Mouse (Mus musculus) limb, embryonic 15.5 days (tissue): ENCODE data around the gene Spaca9. TPM values are rescaled to one million over a fixed set of nuclear protein-coding genes. Genes with fewer than 3 reads are reported as not detected.

Experiments
- ATAC-seq: fragments of 200-750 bp; cut with Nextera tagmentation; 2 replicates; pipeline ENCODE4 v1.8.0; 2017; ENCODE audit warnings: low read depth, moderate TSS enrichment; ENCODE audit not compliant: insufficient number of reproducible peaks, low FRiP score, low TSS enrichment
- H3K27ac ChIP-seq: fragments of 300-500 bp; sonication (generic); 2 replicates; pipeline ENCODE4 v1.5.1; 2015; ENCODE audit warnings: moderate library complexity, mild to moderate bottlenecking, inconsistent platforms
- H3K27me3 ChIP-seq: fragments of 300-500 bp; sonication (generic); 2 replicates; pipeline ENCODE4 v1.6.1; 2015; ENCODE audit warnings: inconsistent platforms
- H3K36me3 ChIP-seq: fragments of 300-500 bp; sonication (generic); 2 replicates; pipeline ENCODE4 v1.6.1; 2015; ENCODE audit warnings: inconsistent platforms
- H3K4me1 ChIP-seq: fragments of 300-500 bp; sonication (generic); 2 replicates; pipeline ENCODE4 v1.6.1; 2015; ENCODE audit warnings: inconsistent platforms
- H3K4me2 ChIP-seq: fragments of 300-500 bp; sonication (generic); 2 replicates; pipeline ENCODE4 v1.6.1; 2015; ENCODE audit warnings: mild to moderate bottlenecking, inconsistent platforms
- H3K4me3 ChIP-seq: fragments of 300-500 bp; sonication (generic); 2 replicates; pipeline ENCODE4 v1.5.1; 2015; ENCODE audit warnings: mild to moderate bottlenecking, inconsistent platforms
- H3K9ac ChIP-seq: fragments of 300-500 bp; sonication (generic); 2 replicates; pipeline ENCODE4 v1.6.1; 2015; ENCODE audit warnings: inconsistent platforms
- H3K9me3 ChIP-seq: fragments of 300-500 bp; sonication (generic); 2 replicates; pipeline ENCODE4 v1.6.1; 2016; ENCODE audit warnings: inconsistent platforms
- WGBS: fragments of 180-500 bp; shearing (Covaris S2); methylation state at CpG from one replicate; pipeline ENCODE4 v1.1.7; 2015; 5-methylcytosine and 5-hydroxymethylcytosine counted together
- polyA plus RNA-seq: library from polyadenylated mRNA; unstranded; fragments of >200 nt; fragmentation: Nextera tagmentation; extraction: Ambion mirVana; gene quantifications from 2 replicates; pipeline ENCODE4 v1.2.1, GENCODE M21; 2015

Spaca9 gene
- polyA plus RNA-seq, 1 experiment from 2014 or later, result 1.2 TPM

- H3K27me3 ChIP-seq, result no peaks in the 10 kb centered on the region
- H3K9me3 ChIP-seq, result no peaks in the 10 kb centered on the region
- H3K4me2 ChIP-seq, result no peak overlapping the region
- ATAC-seq, result no peak
- WGBS, result 25% methylated on average over 6 of the region's 6 CpGs
- no peak overlapping the region for H3K27ac ChIP-seq
- H3K9ac ChIP-seq, result no peak overlapping the region
- peaks cover 5% of the 10 kb centered on the region; the same call in 1 of the 2 replicates for H3K4me1 ChIP-seq
- no peaks in the 10 kb centered on the region for H3K36me3 ChIP-seq
- H3K4me3 ChIP-seq, result no peak overlapping the region
Measured at GRCm38 (mm10) chr2:28706787-28707186, 7.3 kb upstream of the Spaca9 start.

- Histone ChIP-seq H3K27ac (no peak overlapping the region), H3K4me1 (peaks cover 5% of the 10 kb centered on the region; the same call in 1 of the 2 replicates), H3K4me3 (no peak overlapping the region), H3K4me2 (no peak overlapping the region), H3K9ac (no peak overlapping the region), H3K36me3 (no peaks in the 10 kb centered on the region), H3K27me3 (no peaks in the 10 kb centered on the region), H3K9me3 (no peaks in the 10 kb centered on the region)
- ATAC-seq, result no peak
- 20% methylated on average over 8 of the region's 8 CpGs for WGBS
Measured at GRCm38 (mm10) chr2:28706106-28706636, 6.6 kb upstream of the Spaca9 start.

- H3K4me1 ChIP-seq, result peaks cover 26% of the 10 kb centered on the region
- H3K9ac ChIP-seq, result no peak overlapping the region
- no peaks in the 10 kb centered on the region for H3K27me3 ChIP-seq
- H3K4me3 ChIP-seq, result no peak overlapping the region
- 67% methylated on average over 8 of the region's 8 CpGs for WGBS
- no peaks in the 10 kb centered on the region for H3K36me3 ChIP-seq
- no peak overlapping the region for H3K27ac ChIP-seq
- no peaks in the 10 kb centered on the region for H3K9me3 ChIP-seq
- no peak for ATAC-seq
- no peak overlapping the region for H3K4me2 ChIP-seq
Measured at GRCm38 (mm10) chr2:28701646-28702262, 2.2 kb upstream of the Spaca9 start.

- no peak overlapping the region for H3K4me2 ChIP-seq
- 64% methylated on average over 5 of the region's 5 CpGs for WGBS
- H3K9me3 ChIP-seq, result no peaks in the 10 kb centered on the region
- no peak overlapping the region for H3K9ac ChIP-seq
- no peaks in the 10 kb centered on the region for H3K27me3 ChIP-seq
- no peaks in the 10 kb centered on the region for H3K36me3 ChIP-seq
- no peak overlapping the region for H3K4me3 ChIP-seq
- no peak for ATAC-seq
- peaks cover 21% of the 10 kb centered on the region for H3K4me1 ChIP-seq
- no peak overlapping the region for H3K27ac ChIP-seq
Measured at GRCm38 (mm10) chr2:28698566-28698965, 961 bp downstream of the Spaca9 start.

GRCm38 (mm10) chr2:28692692-28693091 lies 6.8 kb downstream of the Spaca9 start:
- H3K4me1 ChIP-seq, result no peaks in the 10 kb centered on the region
- 72% methylated on average over 9 of the region's 9 CpGs for WGBS
- H3K27me3 ChIP-seq, result no peaks in the 10 kb centered on the region
- no peak overlapping the region for H3K27ac ChIP-seq
- H3K9me3 ChIP-seq, result no peaks in the 10 kb centered on the region
- no peak overlapping the region for H3K4me2 ChIP-seq
- H3K4me3 ChIP-seq, result no peak overlapping the region
- no peak for ATAC-seq
- H3K36me3 ChIP-seq, result peaks cover 6% of the 10 kb centered on the region
- H3K9ac ChIP-seq, result no peak overlapping the region

- Histone ChIP-seq H3K27ac (no peak overlapping the region), H3K4me3 (no peak overlapping the region), H3K27me3 (no peaks in the 10 kb centered on the region), H3K4me2 (no peak overlapping the region), H3K9me3 (no peaks in the 10 kb centered on the region), H3K36me3 (peaks cover 45% of the 10 kb centered on the region), H3K9ac (no peak overlapping the region), H3K4me1 (no peaks in the 10 kb centered on the region)
- no peak for ATAC-seq
- 41% methylated on average over 3 of the region's 3 CpGs for WGBS
Measured at GRCm38 (mm10) chr2:28688431-28688830, 11.1 kb downstream of the Spaca9 start.

GRCm38 (mm10) chr2:28685895-28686294 lies 13.6 kb downstream of the Spaca9 start:
- Histone ChIP-seq H3K27ac (no peak overlapping the region), H3K4me3 (no peak overlapping the region), H3K4me1 (no peaks in the 10 kb centered on the region), H3K9ac (no peak overlapping the region), H3K36me3 (peaks cover 68% of the 10 kb centered on the region), H3K4me2 (no peak overlapping the region), H3K9me3 (no peaks in the 10 kb centered on the region), H3K27me3 (no peaks in the 10 kb centered on the region)
- no peak for ATAC-seq
- 85% methylated on average over 7 of the region's 7 CpGs for whole genome bisulfite sequencing

GRCm38 (mm10) chr2:28681718-28682117 lies 17.8 kb downstream of the Spaca9 start:
- Histone ChIP-seq H3K4me3 (no peak overlapping the region), H3K36me3 (peaks cover 90% of the 10 kb centered on the region), H3K4me2 (no peak overlapping the region), H3K27me3 (no peaks in the 10 kb centered on the region), H3K27ac (no peak overlapping the region), H3K9ac (no peak overlapping the region), H3K9me3 (no peaks in the 10 kb centered on the region), H3K4me1 (no peaks in the 10 kb centered on the region)
- ATAC-seq, result no peak
- WGBS, result 77% methylated on average over 4 of the region's 4 CpGs

- H3K27me3 ChIP-seq, result no peaks in the 10 kb centered on the region
- H3K36me3 ChIP-seq, result peaks cover 89% of the 10 kb centered on the region
- H3K4me2 ChIP-seq, result no peak overlapping the region
- no peak for ATAC-seq
- H3K27ac ChIP-seq, result no peak overlapping the region
- H3K4me3 ChIP-seq, result no peak overlapping the region
- no peaks in the 10 kb centered on the region for H3K4me1 ChIP-seq
- 41% methylated on average over 4 of the region's 4 CpGs for WGBS
- H3K9me3 ChIP-seq, result no peaks in the 10 kb centered on the region
- H3K9ac ChIP-seq, result no peak overlapping the region
Measured at GRCm38 (mm10) chr2:28680710-28681109, 18.8 kb downstream of the Spaca9 start.

- WGBS, result 88% methylated on average over 8 of the region's 8 CpGs
- peaks cover 91% of the 10 kb centered on the region for H3K36me3 ChIP-seq
- no peak for ATAC-seq
Measured at GRCm38 (mm10) chr2:28676005-28676404, 23.5 kb downstream of the Spaca9 start.

GRCm38 (mm10) chr2:28671438-28671837 lies 28.1 kb downstream of the Spaca9 start:
- WGBS, result 84% methylated on average over 2 of the region's 2 CpGs
- ATAC-seq, result no peak
- peaks cover 83% of the 10 kb centered on the region for H3K36me3 ChIP-seq

More at GRCm38 (mm10) chr2:28676005-28676404, 23.5 kb downstream of the Spaca9 start:
- Histone ChIP-seq H3K9me3 (no peaks in the 10 kb centered on the region), H3K9ac (no peak overlapping the region), H3K4me1 (no peaks in the 10 kb centered on the region), H3K4me3 (no peak overlapping the region), H3K27ac (no peak overlapping the region), H3K27me3 (no peaks in the 10 kb centered on the region), H3K4me2 (no peak overlapping the region)

GRCm38 (mm10) chr2:28665818-28666217 lies 33.7 kb downstream of the Spaca9 start:
- peaks cover 80% of the 10 kb centered on the region for H3K36me3 ChIP-seq
- no peak overlapping the region for H3K4me2 ChIP-seq
- H3K9ac ChIP-seq, result no peak overlapping the region
- H3K27ac ChIP-seq, result no peak overlapping the region; the same call in 1 of the 2 replicates
- ATAC-seq, result no peak
- no peak overlapping the region for H3K4me3 ChIP-seq
- WGBS, result 33% methylated on average over 3 of the region's 3 CpGs
- no peaks in the 10 kb centered on the region for H3K27me3 ChIP-seq
- no peaks in the 10 kb centered on the region for H3K9me3 ChIP-seq
- no peaks in the 10 kb centered on the region for H3K4me1 ChIP-seq

More at GRCm38 (mm10) chr2:28671438-28671837, 28.1 kb downstream of the Spaca9 start:
- Histone ChIP-seq H3K27ac (no peak overlapping the region), H3K4me3 (no peak overlapping the region), H3K4me2 (no peak overlapping the region), H3K27me3 (no peaks in the 10 kb centered on the region), H3K9ac (no peak overlapping the region), H3K4me1 (no peaks in the 10 kb centered on the region), H3K9me3 (no peaks in the 10 kb centered on the region)
